Mouse (Mus musculus) myocyte (in vitro differentiated cells): ENCODE data around the gene Gm42906. TPM values are rescaled to one million over a fixed set of nuclear protein-coding genes. Genes with fewer than 3 reads are reported as not detected.
A peak's percentile ranks its signal among the peaks of the same experiment; 100 is the strongest.

Experiments used
- H3K27me3 ChIP-seq: one replicate; pipeline ENCODE4 v1.6.1; 2011; ENCODE audit not compliant: control insufficient read depth, insufficient read depth, insufficient read length
- H3K36me3 ChIP-seq: one replicate; pipeline ENCODE4 v1.6.1; 2011; ENCODE audit not compliant: control insufficient read depth, insufficient read depth
- H3K4me2 ChIP-seq: one replicate; pipeline ENCODE4 v1.6.1; 2011; ENCODE audit warnings: low read depth, control low read depth
- H3K4me3 ChIP-seq: one replicate; pipeline ENCODE4 v1.5.1; 2011; ENCODE audit warnings: mild to moderate bottlenecking, control low read depth, moderate library complexity
- H3K79me2 ChIP-seq: one replicate; pipeline ENCODE4 v1.6.1; 2011; ENCODE audit not compliant: control insufficient read depth, insufficient read depth
- H3ac ChIP-seq: one replicate; pipeline ENCODE4 v1.6.1; 2011; ENCODE audit not compliant: control insufficient read depth, insufficient read length
- CEBPB ChIP-seq: IDR thresholded peaks from 2 replicates; pipeline ENCODE4 v1.6.1; 2011; ENCODE audit warnings: mild to moderate bottlenecking, moderate library complexity; ENCODE audit not compliant: poor library complexity, insufficient read depth, severe bottlenecking
- E2F4 ChIP-seq: IDR thresholded peaks from one replicate; pipeline ENCODE4 v1.6.1; 2011; ENCODE audit warnings: mild to moderate bottlenecking, control low read depth, moderate library complexity; ENCODE audit not compliant: insufficient read depth
- MAX ChIP-seq: IDR thresholded peaks from one replicate; pipeline ENCODE4 v1.6.1; 2011; ENCODE audit warnings: low read depth, mild to moderate bottlenecking, control low read depth
- MYOD1 ChIP-seq, 3 experiments: IDR thresholded peaks; one replicate each; pipeline ENCODE4 v1.6.1; 2011; ENCODE audit warnings: control low read depth in 2 of 3, low read depth in 2 of 3, mild to moderate bottlenecking in 2 of 3, moderate library complexity in 1 of 3; ENCODE audit not compliant: insufficient read length in 2 of 3, control insufficient read depth in 1 of 3
- MYOG ChIP-seq, 3 experiments: IDR thresholded peaks; one replicate each; pipeline ENCODE4 v1.6.1; 2011; ENCODE audit warnings: control low read depth in 2 of 3, low read depth in 2 of 3, mild to moderate bottlenecking in 2 of 3; ENCODE audit not compliant: insufficient read length in 2 of 3, control insufficient read depth in 1 of 3, insufficient read depth in 1 of 3
- POLR2A ChIP-seq: IDR thresholded peaks from one replicate; pipeline ENCODE4 v1.6.1; 2011; ENCODE audit warnings: low read depth, mild to moderate bottlenecking, control low read depth, moderate library complexity; ENCODE audit not compliant: insufficient read length
- POLR2AphosphoS2 ChIP-seq: IDR thresholded peaks from one replicate; pipeline ENCODE4 v1.6.1; 2011; ENCODE audit warnings: low read depth, control low read depth; ENCODE audit not compliant: insufficient read length
- REST ChIP-seq: IDR thresholded peaks from one replicate; pipeline ENCODE4 v1.6.1; 2011; ENCODE audit warnings: mild to moderate bottlenecking, control low read depth, moderate library complexity; ENCODE audit not compliant: insufficient read depth, insufficient read length
- SRF ChIP-seq: IDR thresholded peaks from one replicate; pipeline ENCODE4 v1.6.1; 2011; ENCODE audit warnings: low read depth; ENCODE audit not compliant: control insufficient read depth, insufficient read length
- TCF12 ChIP-seq: IDR thresholded peaks from one replicate; pipeline ENCODE4 v1.6.1; 2011; ENCODE audit warnings: mild to moderate bottlenecking, control low read depth; ENCODE audit not compliant: poor library complexity, insufficient read depth, severe bottlenecking
- TCF3 ChIP-seq: IDR thresholded peaks from one replicate; pipeline ENCODE4 v1.6.1; 2011; ENCODE audit warnings: low read depth, control low read depth; ENCODE audit not compliant: insufficient read length
- USF1 ChIP-seq: IDR thresholded peaks from one replicate; pipeline ENCODE4 v1.6.1; 2011; ENCODE audit warnings: low read depth, mild to moderate bottlenecking, control low read depth, moderate library complexity
- polyA plus RNA-seq: library from polyadenylated mRNA; unstranded; fragments of >200 nt; fragmentation: generic; extraction: Trizol; gene quantifications from one replicate; pipeline ENCODE4 v1.2.1, GENCODE M21; 2012; ENCODE audit warnings: missing spikeins

Gene Gm42906
- polyA plus RNA-seq, 1 experiment = not detected

DNA sequence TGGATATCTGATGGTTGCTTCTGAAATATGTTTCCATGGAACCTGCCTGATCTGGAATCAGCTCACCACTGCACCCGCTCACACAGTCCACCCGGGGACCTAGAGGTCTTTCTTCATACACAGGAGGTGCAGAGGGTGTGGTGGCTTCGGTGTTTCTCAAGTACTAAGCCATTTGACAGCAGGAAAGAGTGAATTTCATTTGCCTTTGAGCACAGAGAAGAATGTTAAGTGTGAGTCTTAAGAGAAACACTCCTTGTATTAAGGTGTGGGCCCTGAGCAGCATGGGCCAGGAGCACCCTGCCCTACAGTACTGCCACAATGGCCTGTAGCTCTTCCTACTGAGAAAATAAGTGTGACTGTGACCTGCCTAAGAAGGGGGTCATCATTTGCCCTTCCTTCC, 259.8 kb downstream of the Gm42906 start:
- Histone ChIP-seq H3K27me3 (no peaks in the 10 kb centered on the region), H3K4me3 (no peak overlapping the region), H3K79me2 (peaks cover 96% of the 10 kb centered on the region), H3ac (no peak overlapping the region), H3K36me3 (peaks cover 6% of the 10 kb centered on the region), H3K4me2 (no peak overlapping the region)
- TF ChIP-seq POLR2A = no peak
- no peak for TF ChIP-seq E2F4
- TF ChIP-seq TCF3 = no peak
- TF ChIP-seq MYOD1 (IDR thresholded peaks at IDR 0.05; ENCODE audit: control insufficient read depth in 1 of 3, insufficient read length in 2 of 3, low read depth in 2 of 3) = no peak
- TF ChIP-seq SRF = no peak
- no peak for TF ChIP-seq MYOG (IDR thresholded peaks at IDR 0.05; ENCODE audit: control insufficient read depth in 1 of 3, insufficient read depth in 1 of 3, insufficient read length in 2 of 3, low read depth in 2 of 3)
- TF ChIP-seq MAX = no peak

DNA sequence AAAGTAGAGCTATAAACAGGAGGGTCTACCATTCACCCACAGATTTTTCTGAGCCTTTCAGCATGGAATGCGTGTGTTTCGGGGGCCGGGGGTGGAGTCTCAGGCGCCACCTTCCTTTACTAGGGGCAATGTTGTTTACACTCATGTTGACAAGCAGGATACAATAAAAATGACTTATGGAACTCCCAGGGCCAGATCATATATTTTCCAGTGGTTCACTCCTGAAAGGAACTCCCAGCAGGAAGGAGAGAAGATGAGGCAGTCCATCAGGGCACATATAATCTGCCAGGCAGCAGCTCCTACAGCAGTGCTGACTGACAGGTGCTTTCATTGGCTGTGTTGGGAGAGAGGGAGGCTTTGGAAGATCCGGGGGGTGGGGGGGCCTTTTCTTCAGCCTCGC, 260.3 kb downstream of the Gm42906 start:
- TF ChIP-seq POLR2AphosphoS2 = no peak
- TF ChIP-seq POLR2A = no peak
- no peak for TF ChIP-seq E2F4
- no peak for TF ChIP-seq CEBPB
- no peak for TF ChIP-seq USF1
- no peak for TF ChIP-seq TCF3
- no peak for TF ChIP-seq TCF12
- TF ChIP-seq REST = no peak
- no peak for TF ChIP-seq MAX
- TF ChIP-seq SRF = no peak
- TF ChIP-seq MYOG (IDR thresholded peaks at IDR 0.05; ENCODE audit: control insufficient read depth in 1 of 3, insufficient read depth in 1 of 3, insufficient read length in 2 of 3, low read depth in 2 of 3) = no peak
- TF ChIP-seq MYOD1 (IDR thresholded peaks at IDR 0.05; ENCODE audit: control insufficient read depth in 1 of 3, insufficient read length in 2 of 3, low read depth in 2 of 3) = no peak
- peaks cover 96% of the 10 kb centered on the region for H3K79me2 ChIP-seq

DNA sequence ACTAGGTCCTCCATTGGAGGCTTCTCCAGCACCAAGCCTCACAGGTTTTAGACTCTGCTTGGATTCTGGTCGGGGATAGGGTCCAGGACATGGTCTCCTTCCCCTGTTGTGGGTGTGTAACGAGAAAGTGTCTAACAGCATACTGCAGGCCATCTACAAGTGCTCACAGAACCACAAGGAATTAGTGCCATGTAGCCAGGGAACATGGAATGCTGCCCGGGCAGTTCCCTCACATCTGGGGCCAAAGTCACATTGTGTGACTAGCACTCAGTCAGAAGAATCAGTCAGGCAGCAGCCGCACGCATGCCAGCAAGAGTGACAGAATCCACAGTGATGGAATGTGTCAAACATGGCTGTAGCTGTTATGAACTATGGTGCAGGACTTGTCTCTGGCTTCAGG, 261.7 kb downstream of the Gm42906 start:
- Histone ChIP-seq H3K4me3 (no peak overlapping the region), H3K4me2 (no peak overlapping the region), H3K27me3 (no peaks in the 10 kb centered on the region), H3ac (no peak overlapping the region), H3K79me2 (peaks cover 96% of the 10 kb centered on the region), H3K36me3 (peaks cover 6% of the 10 kb centered on the region)
- TF ChIP-seq MYOD1 (IDR thresholded peaks at IDR 0.05; ENCODE audit: control insufficient read depth in 1 of 3, insufficient read length in 2 of 3, low read depth in 2 of 3) = no peak
- no peak for TF ChIP-seq TCF12
- no peak for TF ChIP-seq MYOG (IDR thresholded peaks at IDR 0.05; ENCODE audit: control insufficient read depth in 1 of 3, insufficient read depth in 1 of 3, insufficient read length in 2 of 3, low read depth in 2 of 3)
- no peak for TF ChIP-seq SRF
- TF ChIP-seq E2F4 = no peak
- no peak for TF ChIP-seq POLR2AphosphoS2
- TF ChIP-seq USF1 = no peak
- TF ChIP-seq TCF3 = no peak
- no peak for TF ChIP-seq CEBPB
- TF ChIP-seq MAX = no peak
- TF ChIP-seq REST = no peak
- no peak for TF ChIP-seq POLR2A

More for the DNA sequence above, 260.3 kb downstream of the Gm42906 start:
- H3K27me3 ChIP-seq = no peaks in the 10 kb centered on the region
- H3K36me3 ChIP-seq = peaks cover 6% of the 10 kb centered on the region
- H3ac ChIP-seq = no peak overlapping the region
- no peak overlapping the region for H3K4me3 ChIP-seq
- no peak overlapping the region for H3K4me2 ChIP-seq

DNA sequence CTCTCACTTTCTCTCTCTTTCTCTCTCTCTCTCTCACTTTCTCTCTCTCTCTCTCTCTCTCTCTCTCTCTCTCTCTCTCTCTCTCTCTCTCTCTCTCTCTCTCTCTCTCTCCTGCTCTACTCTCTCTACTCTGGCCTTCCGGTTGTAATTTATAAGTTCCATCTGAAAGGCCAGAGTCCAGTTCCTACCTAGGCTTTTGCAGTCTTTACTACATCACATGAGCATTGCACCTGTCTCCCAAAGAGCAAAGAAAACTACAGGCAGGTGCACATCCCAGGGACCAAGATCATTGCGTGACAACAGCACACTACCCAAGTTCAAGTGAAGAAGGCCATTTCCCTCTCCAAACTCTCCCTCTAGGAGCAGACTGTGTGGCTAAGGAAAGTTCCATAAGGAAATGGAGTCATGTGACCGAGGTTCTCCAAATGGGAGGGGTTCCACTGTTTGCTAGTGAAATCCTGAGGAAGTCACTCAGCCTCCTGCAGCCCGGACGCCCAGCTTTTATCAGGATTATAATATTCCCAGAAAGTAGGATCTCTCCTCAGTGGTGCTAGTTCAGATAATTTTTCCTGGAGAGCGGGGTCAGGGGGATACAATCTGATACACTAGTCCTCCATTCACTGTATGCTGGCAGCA, 262.5 kb downstream of the Gm42906 start:
- no peak overlapping the region for H3K4me3 ChIP-seq
- no peak overlapping the region for H3ac ChIP-seq
- no peaks in the 10 kb centered on the region for H3K27me3 ChIP-seq
- H3K79me2 ChIP-seq = peaks cover 96% of the 10 kb centered on the region
- TF ChIP-seq E2F4 (no peak), USF1 (peak; percentile 43), REST (no peak)
- peaks cover 6% of the 10 kb centered on the region for H3K36me3 ChIP-seq
- no peak overlapping the region for H3K4me2 ChIP-seq

DNA sequence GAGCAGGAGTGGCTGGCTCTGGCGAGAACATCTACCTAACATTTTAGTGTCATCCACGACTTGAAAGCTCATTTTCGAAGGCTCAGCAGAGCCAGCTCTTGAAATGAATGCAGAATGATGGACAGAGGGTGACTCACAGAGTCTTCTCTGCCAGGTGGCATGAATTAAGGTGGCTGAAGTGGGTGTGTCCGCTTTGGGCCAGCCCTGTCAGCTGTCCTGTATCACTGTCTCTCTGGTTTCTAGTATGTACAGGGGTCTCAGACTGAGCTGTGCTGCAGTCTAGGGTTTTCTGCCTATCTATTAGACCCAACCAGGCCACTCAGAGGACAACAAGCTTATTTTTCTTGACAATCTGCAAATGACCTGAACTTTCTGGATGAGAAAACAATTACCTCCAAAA, 263.1 kb downstream of the Gm42906 start:
- peaks cover 96% of the 10 kb centered on the region for H3K79me2 ChIP-seq
- H3K27me3 ChIP-seq = no peaks in the 10 kb centered on the region
- no peak overlapping the region for H3K4me2 ChIP-seq
- no peak overlapping the region for H3K4me3 ChIP-seq
- H3ac ChIP-seq = no peak overlapping the region
- H3K36me3 ChIP-seq = peaks cover 6% of the 10 kb centered on the region
- TF ChIP-seq CEBPB = no peak
- peak in 1 of 3 experiments; percentile 61 for TF ChIP-seq MYOD1 (IDR thresholded peaks at IDR 0.05; ENCODE audit: control insufficient read depth in 1 of 3, insufficient read length in 2 of 3, low read depth in 2 of 3)
- no peak for TF ChIP-seq SRF
- peak in 1 of 3 experiments; percentile 40 for TF ChIP-seq MYOG (IDR thresholded peaks at IDR 0.05; ENCODE audit: control insufficient read depth in 1 of 3, insufficient read depth in 1 of 3, insufficient read length in 2 of 3, low read depth in 2 of 3)
- TF ChIP-seq POLR2AphosphoS2 = no peak
